8 mouse cellular contexts compared by ENCODE assay signal in genomic region chr8:119839419-119840021, GRCm38 (mm10). TPM values are rescaled to one million over a fixed set of nuclear protein-coding genes. Genes with fewer than 3 reads are reported as not detected.
A peak's percentile ranks its signal among the peaks of the same experiment; 100 is the strongest.
DNase-seq lines count a peak whose midpoint lies in the region; ATAC-seq and TF ChIP-seq lines count a peak whose summit lies in the region.

No protein-coding gene starts in this region.

- WGBS in thymus, adult 2 months, result 23% methylated on average over 14 of the region's 14 CpGs
- 14% methylated on average over 14 of the region's 14 CpGs for WGBS in forebrain, embryonic 13.5 days
- 12% methylated on average over 14 of the region's 14 CpGs for WGBS in midbrain, embryonic 11.5 days

- TF ChIP-seq POLR2A in thymus, adult 2 months (IDR thresholded peaks at IDR 0.05; ENCODE audit: control insufficient read depth, extremely low read depth, insufficient read depth, low read length, poor library complexity), result no peak

- TF ChIP-seq CTCF in thymus, adult 2 months (IDR thresholded peaks at IDR 0.05; ENCODE audit: borderline replicate concordance, control insufficient read depth, extremely low read depth, insufficient read depth, low read length, poor library complexity), result no peak

- H3K27me3 ChIP-seq in thymus, adult 2 months (ENCODE audit: control insufficient read depth, insufficient read depth, low read length), result no peaks in the 10 kb centered on the region
- no peaks in the 10 kb centered on the region for H3K27me3 ChIP-seq in forebrain, embryonic 13.5 days
- H3K27me3 ChIP-seq in midbrain, embryonic 11.5 days (ENCODE audit: control insufficient read depth, insufficient read depth, low read length), result no peaks in the 10 kb centered on the region

- H3K36me3 ChIP-seq in thymus, adult 2 months (ENCODE audit: control insufficient read depth, insufficient read depth, low read length), result no peaks in the 10 kb centered on the region
- H3K36me3 ChIP-seq in forebrain, embryonic 13.5 days (ENCODE audit: poor library complexity, severe bottlenecking), result peaks cover 4% of the 10 kb centered on the region; the same call in 1 of the 2 replicates
- H3K36me3 ChIP-seq in midbrain, embryonic 11.5 days (ENCODE audit: control insufficient read depth, insufficient read depth, low read length), result no peaks in the 10 kb centered on the region

- intact Hi-C loops in left cerebral cortex, postnatal 10 days (cut with DNase I), result loop anchor here (5.0 kb wide), 2 partner anchors 42 to 152 kb away; no protein-coding TSS in a partner anchor

- no peak for ATAC-seq in forebrain, embryonic 13.5 days
- peak; percentile 41 for ATAC-seq in midbrain, embryonic 11.5 days (ENCODE audit: low FRiP score)

- no peak overlapping the region for H3K27ac ChIP-seq in thymus, adult 2 months (ENCODE audit: control insufficient read depth, insufficient read depth, low read length)
- peak overlapping the region; percentile 27 for H3K27ac ChIP-seq in forebrain, embryonic 13.5 days
- peak overlapping the region; percentile 44 for H3K27ac ChIP-seq in midbrain, embryonic 11.5 days (ENCODE audit: low read depth, low read length)

- peak overlapping the region; percentile 84 for H3K4me2 ChIP-seq in forebrain, embryonic 13.5 days
- H3K4me2 ChIP-seq in midbrain, embryonic 11.5 days, result peak overlapping the region; percentile 84

- no peaks in the 10 kb centered on the region for H3K9me3 ChIP-seq in forebrain, embryonic 13.5 days (replicated peaks)
- no peaks in the 10 kb centered on the region for H3K9me3 ChIP-seq in midbrain, embryonic 11.5 days (ENCODE audit: control insufficient read depth, low read length)

- DNase-seq in thymus, adult 2 months, result no peak
- no peak for DNase-seq in thymus, postnatal 36 days
- peak; percentile 40 to 57 for DNase-seq in kidney, adult 8-10 months
- peak; percentile 92 for DNase-seq in midbrain, embryonic 11.5 days (ENCODE audit: low spot score, missing footprints)
- DNase-seq in left cerebral cortex, postnatal 10 days (ENCODE audit: extremely low spot score in 1 of 2, low spot score in 2 of 2), result no peak
- no peak for DNase-seq in adrenal gland, adult 18-20 months (ENCODE audit: low spot score in 2 of 2)
- DNase-seq in c-Kit-positive CD71-positive TER-119-positive erythroid progenitor cells, embryonic 14.5 days (ENCODE audit: low spot score), result no peak

- H3K4me1 ChIP-seq in thymus, adult 2 months (replicated peaks; ENCODE audit: control insufficient read depth, insufficient read depth, low read length), result peaks cover 49% of the 10 kb centered on the region
- H3K4me1 ChIP-seq in forebrain, embryonic 13.5 days, result peaks cover 57% of the 10 kb centered on the region
- peaks cover 33% of the 10 kb centered on the region for H3K4me1 ChIP-seq in midbrain, embryonic 11.5 days (ENCODE audit: control insufficient read depth, insufficient read depth, low read length)

- H3K4me3 ChIP-seq in thymus, adult 2 months (ENCODE audit: control insufficient read depth, insufficient read depth, low read length), result peak overlapping the region; percentile 64
- peak overlapping the region; percentile 71 for H3K4me3 ChIP-seq in forebrain, embryonic 13.5 days
- peak overlapping the region; percentile 68 for H3K4me3 ChIP-seq in midbrain, embryonic 11.5 days (ENCODE audit: low read depth, low read length)

- H3K9ac ChIP-seq in forebrain, embryonic 13.5 days, result peak overlapping the region; percentile 82
- peak overlapping the region; percentile 70 for H3K9ac ChIP-seq in midbrain, embryonic 11.5 days (ENCODE audit: low read length)

RNA-seq across cellular contexts. Expression of gene Cotl1, which starts 0.8 kb away (rescaled TPM):
- 428 and 476 TPM in 2 replicates for polyA plus RNA-seq in thymus, adult 2 months (2012; rRNA removed)
- polyA plus RNA-seq in forebrain, embryonic 13.5 days (2015; fragmentation: Nextera tagmentation; extraction: Ambion mirVana), result 92.3 and 99.6 TPM in 2 replicates
- 411 and 445 TPM in 2 replicates for polyA plus RNA-seq in midbrain, embryonic 11.5 days (2014; fragmentation: Nextera tagmentation; extraction: Ambion mirVana)
- total RNA-seq in left cerebral cortex, postnatal 10 days (2021), result 100 to 1,000 TPM in 1 of 2 experiments, 10 to 100 TPM in 1; 96.5 to 100 TPM
- 10 to 100 TPM; 43.6 to 52.1 TPM for total RNA-seq in adrenal gland, adult 18-20 months (2021)

RNA-seq across cellular contexts. Expression of gene Klhl36, which starts 22.5 kb away (rescaled TPM):
- 41.8 and 51.0 TPM in 2 replicates for polyA plus RNA-seq in thymus, adult 2 months (2012; rRNA removed)
- polyA plus RNA-seq in forebrain, embryonic 13.5 days (2015; fragmentation: Nextera tagmentation; extraction: Ambion mirVana), result 10.8 and 12.6 TPM in 2 replicates
- polyA plus RNA-seq in midbrain, embryonic 11.5 days (2014; fragmentation: Nextera tagmentation; extraction: Ambion mirVana), result 8.2 and 10.2 TPM in 2 replicates
- total RNA-seq in left cerebral cortex, postnatal 10 days (2021), result 1 to 10 TPM; 7.3 to 8.2 TPM
- 1 to 10 TPM; 4.9 to 5.8 TPM for total RNA-seq in adrenal gland, adult 18-20 months (2021)

Comparison
In these comparisons a context has a peak if more than half of its experiments do, and no peak if none do; other contexts are left out.
1. DNase-seq: peak in kidney, adult 8-10 months (2 of 2) and midbrain, embryonic 11.5 days (single experiment); none in thymus, adult 2 months (single experiment), thymus, postnatal 36 days (0 of 2), left cerebral cortex, postnatal 10 days (0 of 2), adrenal gland, adult 18-20 months (0 of 2) and c-Kit-positive CD71-positive TER-119-positive erythroid progenitor cells, embryonic 14.5 days (single experiment).
2. Peak in every context shown above with its lines, with median percentiles within 50 percentile points of each other: H3K4me3 ChIP-seq.